Mouse (Mus musculus) erythroblast, embryonic 14.5 days (primary cell): ENCODE results near the gene Arsj. TPM values are rescaled to one million over a fixed set of nuclear protein-coding genes. Genes with fewer than 3 reads are reported as not detected.

ENCODE experiments used
- H3K27me3 ChIP-seq: 2 replicates; pipeline ENCODE4 v1.6.1; 2012; ENCODE audit warnings: inconsistent platforms; ENCODE audit not compliant: control insufficient read depth
- H3K36me3 ChIP-seq: 2 replicates; pipeline ENCODE4 v1.6.1; 2012; ENCODE audit warnings: mild to moderate bottlenecking, inconsistent platforms; ENCODE audit not compliant: control insufficient read depth
- H3K4me1 ChIP-seq: 2 replicates; pipeline ENCODE4 v1.6.1; 2012; ENCODE audit warnings: inconsistent platforms; ENCODE audit not compliant: control insufficient read depth
- H3K4me3 ChIP-seq: replicated peaks from 2 replicates; pipeline ENCODE3; 2012; ENCODE audit warnings: moderate library complexity, mild to moderate bottlenecking, inconsistent platforms
- H3K9me3 ChIP-seq: 2 replicates; pipeline ENCODE4 v1.6.1; 2012; ENCODE audit warnings: low read length, inconsistent platforms, mixed read lengths; ENCODE audit not compliant: control insufficient read depth
- GATA1 ChIP-seq: IDR thresholded peaks from 2 replicates; pipeline ENCODE4 v1.6.1; 2012; ENCODE audit warnings: low read length, inconsistent platforms, mixed read lengths
- TAL1 ChIP-seq: IDR thresholded peaks from 3 replicates; pipeline ENCODE4 v1.6.1; 2012; ENCODE audit warnings: low read length, inconsistent platforms, mixed read lengths
- polyA plus RNA-seq: library from polyadenylated mRNA; stranded (reverse); fragments of >175 nt; gene quantifications from 2 replicates; pipeline ENCODE4 v1.2.3, GENCODE M21; 2012

Gene Arsj
- not detected in 2 replicates for polyA plus RNA-seq

DNA sequence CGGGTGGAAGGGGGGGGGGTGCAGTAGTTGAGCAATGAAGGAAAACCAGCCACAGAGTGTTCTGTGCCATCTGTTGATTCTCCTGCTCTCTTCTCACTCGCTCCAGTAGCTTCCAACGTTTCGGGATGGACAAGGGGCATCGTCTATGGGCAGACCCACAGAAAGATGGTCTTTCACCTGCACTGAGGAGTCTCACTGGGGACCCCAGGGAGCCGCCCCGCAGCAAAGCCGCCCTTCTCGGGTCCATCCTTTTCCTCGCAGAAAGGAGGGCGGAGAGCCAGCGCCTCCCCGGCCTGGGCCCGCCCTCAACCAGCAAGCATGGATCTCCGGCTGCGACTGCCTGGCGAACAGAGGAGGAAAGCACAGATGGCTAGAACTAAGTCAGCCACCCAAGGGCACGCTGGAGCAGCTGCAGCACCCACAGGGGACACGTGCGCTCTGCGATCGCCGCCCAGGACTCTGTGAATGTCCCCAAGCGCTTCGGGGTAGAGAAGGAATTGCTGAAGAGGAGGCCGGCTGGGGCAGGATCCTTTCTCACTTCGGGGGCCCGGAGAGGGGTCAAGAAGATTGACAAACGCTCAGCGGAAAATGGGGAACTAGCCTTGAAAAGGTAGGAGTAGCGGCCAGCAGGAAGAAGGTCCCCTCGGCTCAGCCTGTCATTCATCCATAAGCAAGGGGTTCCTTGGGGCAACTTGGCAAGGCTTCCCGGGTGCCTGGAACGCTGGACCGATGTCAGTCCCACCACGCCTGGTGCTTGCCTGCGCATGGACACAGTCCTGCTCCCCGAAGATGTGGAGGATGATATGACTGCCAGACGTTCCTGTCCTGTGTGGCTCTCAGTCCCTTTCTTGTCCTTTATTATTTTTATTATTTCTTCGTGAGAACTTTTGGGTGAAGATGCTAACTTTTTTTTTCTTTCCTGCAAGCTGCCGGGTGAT lies at the start of gene Arsj:
Gene Arsj, plus strand, starts transcription at position 117 of the 938 bp plus-strand sequence.
- TF ChIP-seq GATA1 (no peak), TAL1 (no peak)

DNA sequence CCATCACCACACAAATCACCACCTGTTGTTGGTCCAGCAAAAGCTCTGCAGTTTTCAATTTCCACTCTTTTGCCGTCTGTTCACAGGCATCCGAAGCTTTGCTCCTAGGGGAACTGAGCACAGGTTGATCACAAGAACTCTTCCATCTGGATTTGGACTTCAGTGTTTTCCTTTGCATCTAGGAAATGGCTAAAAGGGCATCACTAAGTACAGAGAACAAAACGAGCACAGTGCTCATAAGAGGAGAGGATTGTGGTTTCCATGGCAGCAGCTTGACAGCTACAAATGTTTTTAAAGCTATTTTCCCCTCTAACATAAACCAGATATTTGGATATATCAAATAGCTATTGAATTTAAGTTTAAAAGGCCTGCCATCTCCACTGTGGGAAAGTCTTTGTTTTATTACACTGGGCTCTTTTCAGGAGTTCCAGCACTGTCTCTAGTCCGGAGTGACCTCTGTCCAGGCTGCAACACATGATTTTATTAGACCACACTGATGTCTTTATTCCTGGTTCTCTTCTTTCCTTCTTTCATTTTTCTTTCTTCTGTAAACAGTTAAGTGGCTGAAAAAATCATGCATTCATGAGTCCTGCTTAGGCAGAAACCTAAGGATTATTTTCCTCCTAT lies 38.5 kb upstream of the Arsj start:
- Histone ChIP-seq H3K4me1 (no peaks in the 10 kb centered on the region), H3K9me3 (no peaks in the 10 kb centered on the region), H3K36me3 (no peaks in the 10 kb centered on the region), H3K27me3 (no peaks in the 10 kb centered on the region), H3K4me3 (no peak overlapping the region)
- TF ChIP-seq TAL1 (no peak), GATA1 (no peak)

More for the DNA sequence above, at the start of gene Arsj:
- peaks cover 4% of the 10 kb centered on the region; the same call in 1 of the 2 replicates for H3K9me3 ChIP-seq
- no peak within 1 kb of the TSS for H3K4me3 ChIP-seq
- no peaks in the 10 kb centered on the region for H3K36me3 ChIP-seq
- no peaks in the 10 kb centered on the region for H3K4me1 ChIP-seq
- peaks cover 6% of the 10 kb centered on the region for H3K27me3 ChIP-seq

DNA sequence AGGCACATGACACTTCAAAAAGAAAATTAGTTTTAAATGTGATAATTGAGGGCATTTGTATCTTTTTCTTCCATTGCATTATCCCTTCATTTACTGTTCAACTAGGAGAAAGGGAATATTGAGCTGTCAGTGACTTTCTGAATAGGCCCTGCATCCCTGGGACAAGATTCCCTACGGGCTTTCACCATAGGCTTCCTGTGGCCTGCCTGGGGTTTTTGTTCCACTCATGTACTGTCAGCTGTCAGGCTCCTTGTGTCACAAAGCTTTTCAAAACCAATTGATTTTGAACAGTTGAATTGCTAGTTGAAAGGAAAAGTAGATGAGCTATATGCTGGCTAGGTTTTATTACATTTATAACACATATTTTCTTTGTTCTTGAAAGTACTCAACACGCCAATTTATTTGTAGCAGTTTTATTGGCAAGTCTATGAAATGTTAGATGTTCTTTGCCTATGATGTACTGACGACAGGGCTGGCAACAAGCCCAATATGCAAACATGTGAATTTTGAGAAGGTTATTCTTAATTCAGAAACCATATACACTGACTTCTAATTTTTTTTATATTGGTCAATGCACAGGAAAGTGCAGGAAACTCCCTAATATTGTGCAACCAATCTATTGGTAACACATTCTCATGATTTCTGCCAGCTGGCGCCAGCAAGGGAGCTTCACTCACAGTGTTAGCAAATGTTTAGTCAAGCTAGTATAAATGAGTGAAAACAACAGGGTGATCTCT lies 37.4 kb upstream of the Arsj start:
- no peak for TF ChIP-seq TAL1
- TF ChIP-seq GATA1: no peak
- Histone ChIP-seq H3K9me3 (no peaks in the 10 kb centered on the region), H3K27me3 (no peaks in the 10 kb centered on the region), H3K4me1 (no peaks in the 10 kb centered on the region), H3K36me3 (no peaks in the 10 kb centered on the region), H3K4me3 (no peak overlapping the region)

DNA sequence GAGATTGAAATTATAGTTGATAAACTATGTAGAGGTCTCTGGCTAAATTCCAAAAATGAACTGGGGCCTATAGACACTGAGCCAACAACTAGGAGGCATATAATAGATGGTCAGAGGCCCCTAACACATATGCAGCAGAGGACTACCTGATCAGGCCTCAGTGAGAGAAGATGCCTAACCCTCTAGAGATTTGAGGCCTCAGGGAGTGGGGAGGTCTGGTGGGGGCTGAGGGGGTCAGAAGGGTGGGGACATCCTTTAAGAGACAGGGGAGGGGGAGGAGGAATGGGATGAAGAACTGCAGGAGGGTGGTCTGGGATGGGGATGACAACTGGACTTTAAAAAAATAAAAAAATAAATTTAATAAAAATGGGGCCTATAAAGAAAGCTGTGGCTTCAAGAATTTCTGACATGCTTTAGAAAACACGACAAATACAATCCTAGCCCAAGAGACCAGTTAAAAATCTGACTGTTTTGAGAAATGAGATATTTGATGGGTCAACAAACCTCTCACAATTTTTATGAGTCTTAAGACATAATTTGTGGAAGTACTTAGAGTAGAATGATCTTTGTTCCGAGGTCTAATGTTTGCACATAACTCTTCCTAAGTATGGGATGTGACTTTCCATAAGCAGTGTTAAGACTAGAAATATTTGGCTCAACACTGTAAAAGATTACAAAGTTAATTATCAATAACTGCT lies 36.7 kb upstream of the Arsj start:
- no peaks in the 10 kb centered on the region for H3K36me3 ChIP-seq
- H3K4me1 ChIP-seq: no peaks in the 10 kb centered on the region
- H3K4me3 ChIP-seq: no peak overlapping the region
- TF ChIP-seq TAL1 (no peak), GATA1 (no peak)
- H3K9me3 ChIP-seq: no peaks in the 10 kb centered on the region
- H3K27me3 ChIP-seq: no peaks in the 10 kb centered on the region

- 0 out of 2 replicates have a peak, but pooled peaks cover 2% of the 10 kb centered on the region for H3K9me3 ChIP-seq
- TF ChIP-seq GATA1: no peak
- TF ChIP-seq TAL1: no peak
- no peak overlapping the region for H3K4me3 ChIP-seq
- no peaks in the 10 kb centered on the region for H3K4me1 ChIP-seq
- no peaks in the 10 kb centered on the region for H3K36me3 ChIP-seq
- H3K27me3 ChIP-seq: no peaks in the 10 kb centered on the region
These were observed 28.2 kb upstream of the Arsj start for GRCm38 (mm10) chr3:126335329-126335728.

- Histone ChIP-seq H3K27me3 (no peaks in the 10 kb centered on the region), H3K4me1 (no peaks in the 10 kb centered on the region), H3K4me3 (no peak overlapping the region), H3K36me3 (no peaks in the 10 kb centered on the region), H3K9me3 (no peaks in the 10 kb centered on the region)
- TF ChIP-seq GATA1: no peak
- TF ChIP-seq TAL1: no peak
These were observed 18.7 kb upstream of the Arsj start for GRCm38 (mm10) chr3:126344745-126345144.

- Histone ChIP-seq H3K27me3 (peaks cover 6% of the 10 kb centered on the region), H3K36me3 (no peaks in the 10 kb centered on the region), H3K9me3 (peaks cover 8% of the 10 kb centered on the region), H3K4me1 (no peaks in the 10 kb centered on the region), H3K4me3 (no peak overlapping the region)
- TF ChIP-seq GATA1: no peak
- TF ChIP-seq TAL1: no peak
These were observed 3.7 kb upstream of the Arsj start for GRCm38 (mm10) chr3:126359760-126360159.

DNA sequence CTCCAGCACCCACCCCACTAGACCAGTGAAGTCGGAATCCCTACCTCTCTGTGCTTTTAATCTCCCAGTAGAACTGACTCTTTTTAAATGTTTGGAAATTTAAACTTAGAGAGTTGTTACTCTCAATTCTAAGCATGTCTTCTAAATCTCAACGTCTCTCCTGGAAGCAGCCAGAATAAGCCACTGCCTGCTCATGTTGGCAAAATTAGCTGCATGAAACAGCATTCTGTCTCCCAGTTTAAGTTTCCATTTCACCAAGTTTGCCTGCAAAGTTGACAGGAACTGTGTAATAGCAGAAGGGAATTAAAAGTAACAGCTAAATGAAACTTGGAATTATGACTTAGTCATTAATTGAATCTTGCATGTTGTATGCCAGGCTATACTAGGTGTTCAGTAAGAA lies 1.1 kb upstream of the Arsj start:
- peaks cover 6% of the 10 kb centered on the region for H3K27me3 ChIP-seq
- no peaks in the 10 kb centered on the region for H3K4me1 ChIP-seq
- TF ChIP-seq TAL1 (no peak), GATA1 (no peak)

DNA sequence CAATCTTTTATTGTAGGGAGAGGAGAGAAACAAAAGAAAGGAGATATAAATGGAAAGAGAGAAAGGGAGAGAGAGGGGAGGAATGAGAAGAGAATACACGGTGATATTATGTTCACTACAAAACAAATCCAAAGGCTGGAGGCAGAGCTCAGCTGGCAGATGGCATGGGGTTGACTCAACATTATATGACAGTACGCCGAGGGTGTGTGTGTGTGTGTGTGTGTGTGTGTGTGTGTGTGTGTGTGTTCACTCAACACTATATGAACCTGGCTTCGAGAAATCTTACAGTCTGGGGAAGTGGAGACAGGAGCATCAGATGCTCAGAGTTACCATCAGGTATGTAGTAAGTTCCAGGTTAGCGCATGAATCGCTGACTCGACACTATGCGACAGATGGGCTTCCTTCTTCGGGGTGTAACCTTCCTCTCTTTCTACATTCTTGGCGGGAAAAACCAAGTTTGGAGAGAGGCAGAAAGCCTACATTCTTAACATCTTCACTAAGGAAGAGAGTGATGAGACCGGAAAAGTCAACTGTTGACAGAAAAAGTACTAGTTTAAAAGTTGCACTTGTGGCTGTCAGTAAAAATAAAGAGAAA lies 456 bp upstream of the Arsj start:
- Histone ChIP-seq H3K4me1 (no peaks in the 10 kb centered on the region), H3K27me3 (peaks cover 6% of the 10 kb centered on the region), H3K36me3 (no peaks in the 10 kb centered on the region), H3K4me3 (no peak overlapping the region), H3K9me3 (peaks cover 6% of the 10 kb centered on the region)
- TF ChIP-seq TAL1 (no peak), GATA1 (no peak)

More for the DNA sequence above, 1.1 kb upstream of the Arsj start:
- Histone ChIP-seq H3K9me3 (peaks cover 8% of the 10 kb centered on the region), H3K36me3 (no peaks in the 10 kb centered on the region), H3K4me3 (no peak overlapping the region)
